Mouse (Mus musculus) cortical plate, adult 2 months (tissue): ENCODE data around the gene Epha4.

Experiments
- CTCF ChIP-seq: fragments of 200-500 bp; IDR thresholded peaks from 2 replicates; pipeline ENCODE4 v1.5.1; 2011; ENCODE audit warnings: mild to moderate bottlenecking, control low read depth, low read length; ENCODE audit not compliant: insufficient read depth; ENCODE audit errors: extremely low read depth
- POLR2A ChIP-seq: fragments of 200-500 bp; IDR thresholded peaks from 2 replicates; pipeline ENCODE4 v1.6.1; 2011; ENCODE audit warnings: mild to moderate bottlenecking, low read length, control low read depth; ENCODE audit not compliant: insufficient read depth; ENCODE audit errors: extremely low read depth

DNA sequence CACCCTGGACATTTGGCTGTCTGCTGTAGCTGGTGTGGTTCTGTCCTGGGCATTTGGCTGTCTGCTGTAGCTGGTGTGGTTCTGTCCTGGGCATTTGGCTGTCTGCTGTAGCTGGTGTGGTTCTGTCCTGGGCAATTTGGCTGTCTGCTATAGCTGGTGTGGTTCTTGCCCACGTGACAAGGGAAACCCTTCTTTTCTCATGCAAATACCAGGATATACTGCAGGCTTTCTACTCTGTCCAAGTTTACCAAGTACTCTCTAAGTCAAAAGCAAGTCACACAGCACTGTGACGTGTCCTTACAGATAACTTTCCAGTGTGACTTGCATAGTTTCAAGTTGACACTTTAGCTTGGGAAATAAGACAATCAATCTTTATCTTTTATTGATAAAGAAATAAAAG, 10.1 kb downstream of the Epha4 start:
- no peak for TF ChIP-seq CTCF
- no peak for TF ChIP-seq POLR2A
